Comparison of ENCODE assay signal across 9 mouse cellular contexts in the genomic region with DNA sequence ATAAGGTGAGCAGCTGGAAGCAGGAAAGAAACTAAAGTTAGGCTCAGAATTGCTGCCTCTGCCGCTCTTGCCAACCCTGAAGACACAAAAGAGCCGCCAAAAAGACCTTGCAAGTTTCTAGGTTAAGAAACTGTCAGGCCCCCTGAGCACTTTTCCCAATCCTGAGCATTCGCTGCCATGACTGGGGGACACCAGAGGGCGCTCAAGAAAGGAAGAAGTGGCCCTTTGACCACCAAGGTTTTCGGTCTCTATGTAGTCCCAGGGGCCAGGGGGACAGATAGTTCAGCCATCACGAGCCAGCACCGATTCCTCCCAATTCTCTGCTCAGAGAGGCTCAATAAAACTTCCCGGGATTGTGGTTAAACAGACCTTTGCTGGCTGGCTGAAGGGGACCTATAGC.
DNase-seq lines count a peak whose midpoint lies in the region; ATAC-seq and TF ChIP-seq lines count a peak whose summit lies in the region.
"Had no signal": no experiment of that assay in that cellular context is flagged by ENCODE, and none has a peak within 500 bp of the region (broad histone marks: within the 10 kb centered on the region; RNA-seq: fewer than 3 reads in every experiment).

No protein-coding gene starts in this region.

- H3K36me3 ChIP-seq in hindbrain, embryonic 14.5 days (replicated peaks; ENCODE audit: control insufficient read depth, insufficient read depth), result no peaks in the 10 kb centered on the region
- H3K36me3 ChIP-seq in hindbrain, embryonic 12.5 days, result no peaks in the 10 kb centered on the region
- no peaks in the 10 kb centered on the region for H3K36me3 ChIP-seq in spleen, adult 2 months (ENCODE audit: control insufficient read depth, insufficient read depth, low read length)
- H3K36me3 ChIP-seq: embryonic facial prominence, embryonic 12.5 days had no signal

- TF ChIP-seq CTCF in spleen, adult 2 months (IDR thresholded peaks at IDR 0.05; ENCODE audit: extremely low read depth, insufficient read depth, insufficient read length, insufficient replicate concordance), result peak; percentile 27; the same call in 1 of the 2 replicates
- peak; percentile 35; the same call in 1 of the 2 replicates for TF ChIP-seq CTCF in bone marrow, adult 2 months (IDR thresholded peaks at IDR 0.05; ENCODE audit: control insufficient read depth, insufficient read depth, low read length)

- no peak overlapping the region for H3K27ac ChIP-seq in hindbrain, embryonic 14.5 days
- H3K27ac ChIP-seq in hindbrain, embryonic 12.5 days, result no peak overlapping the region
- no peak overlapping the region for H3K27ac ChIP-seq in spleen, adult 2 months (ENCODE audit: insufficient read depth, low read length)
- no peak overlapping the region for H3K27ac ChIP-seq in bone marrow, adult 2 months (ENCODE audit: control insufficient read depth, insufficient read depth, low read depth, low read length, poor library complexity)
- H3K27ac ChIP-seq: embryonic facial prominence, embryonic 12.5 days had no signal

- TF ChIP-seq POLR2A in spleen, adult 2 months (IDR thresholded peaks at IDR 0.05; ENCODE audit: low read depth, low read length), result no peak
- TF ChIP-seq POLR2A in bone marrow, adult 2 months (IDR thresholded peaks at IDR 0.05; ENCODE audit: borderline replicate concordance, control insufficient read depth, low read depth, low read length), result no peak

- no peak overlapping the region for H3K9ac ChIP-seq in hindbrain, embryonic 14.5 days
- H3K9ac ChIP-seq in hindbrain, embryonic 12.5 days, result no peak overlapping the region
- H3K9ac ChIP-seq: embryonic facial prominence, embryonic 12.5 days had no signal

- WGBS in hindbrain, embryonic 14.5 days, result 12% methylated on average over 8 of the region's 8 CpGs
- WGBS in hindbrain, embryonic 12.5 days, result 12% methylated on average over 8 of the region's 8 CpGs
- 31% methylated on average over 8 of the region's 8 CpGs for WGBS in spleen, adult 2 months
- WGBS in bone marrow, adult 2 months, result 24% methylated on average over 8 of the region's 8 CpGs

- H3K4me1 ChIP-seq in hindbrain, embryonic 14.5 days (replicated peaks; ENCODE audit: control insufficient read depth, insufficient read depth, low read length), result no peaks in the 10 kb centered on the region
- H3K4me1 ChIP-seq in hindbrain, embryonic 12.5 days, result no peaks in the 10 kb centered on the region
- no peaks in the 10 kb centered on the region for H3K4me1 ChIP-seq in spleen, adult 2 months (ENCODE audit: control insufficient read depth, insufficient read depth, insufficient read length)
- no peaks in the 10 kb centered on the region for H3K4me1 ChIP-seq in bone marrow, adult 2 months (ENCODE audit: control insufficient read depth, insufficient read depth, low read length)

- peak; percentile 57 for DNase-seq in hindbrain, embryonic 14.5 days (ENCODE audit: low spot score)
- peak in 1 of 2 experiments; percentile 5 for DNase-seq in spleen, adult 2 months (ENCODE audit: low read depth in 1 of 2, low spot score in 2 of 2)
- no peak for DNase-seq in spleen, adult 12 weeks (ENCODE audit: low spot score)
- peak; percentile 64 to 66 for DNase-seq in kidney, postnatal 4 days
- no peak for DNase-seq in thymus, postnatal 0 days (ENCODE audit: low spot score)

- ATAC-seq in hindbrain, embryonic 14.5 days (ENCODE audit: low FRiP score), result no peak
- no peak for ATAC-seq in hindbrain, embryonic 12.5 days (ENCODE audit: low FRiP score)

- no peak overlapping the region for H3K4me3 ChIP-seq in hindbrain, embryonic 14.5 days (replicated peaks; ENCODE audit: low read length)
- H3K4me3 ChIP-seq in hindbrain, embryonic 12.5 days, result no peak overlapping the region
- H3K4me3 ChIP-seq in spleen, adult 2 months (ENCODE audit: extremely low read depth, insufficient read depth, insufficient read length), result no peak overlapping the region
- no peak overlapping the region for H3K4me3 ChIP-seq in bone marrow, adult 2 months (replicated peaks; ENCODE audit: control insufficient read depth, low read depth, low read length)
- H3K4me3 ChIP-seq: embryonic facial prominence, embryonic 12.5 days; myocyte had no signal

- peaks cover 96% of the 10 kb centered on the region for H3K27me3 ChIP-seq in hindbrain, embryonic 14.5 days (ENCODE audit: control insufficient read depth, insufficient read depth, low read length)
- H3K27me3 ChIP-seq in hindbrain, embryonic 12.5 days, result peaks cover 98% of the 10 kb centered on the region
- H3K27me3 ChIP-seq in spleen, adult 2 months (ENCODE audit: control insufficient read depth, insufficient read depth, low read length), result no peaks in the 10 kb centered on the region

- no peak overlapping the region for H3K4me2 ChIP-seq in hindbrain, embryonic 14.5 days (replicated peaks)
- H3K4me2 ChIP-seq in hindbrain, embryonic 12.5 days (replicated peaks), result no peak overlapping the region
- H3K4me2 ChIP-seq: embryonic facial prominence, embryonic 12.5 days had no signal

- 0 out of 2 replicates have a peak, but pooled peaks cover 3% of the 10 kb centered on the region for H3K9me3 ChIP-seq in hindbrain, embryonic 14.5 days (ENCODE audit: control insufficient read depth, low read length)
- no peaks in the 10 kb centered on the region for H3K9me3 ChIP-seq in hindbrain, embryonic 12.5 days (replicated peaks)
- H3K9me3 ChIP-seq: embryonic facial prominence, embryonic 12.5 days had no signal

Comparison
In these comparisons a context has a peak if more than half of its experiments do, and no peak if none do; other contexts are left out.
1. DNase-seq: peak in hindbrain, embryonic 14.5 days (single experiment) and kidney, postnatal 4 days (2 of 2); none in spleen, adult 12 weeks (single experiment) and thymus, postnatal 0 days (single experiment).